Mouse (Mus musculus): ENCODE data around the gene Klhl40.

DNA sequence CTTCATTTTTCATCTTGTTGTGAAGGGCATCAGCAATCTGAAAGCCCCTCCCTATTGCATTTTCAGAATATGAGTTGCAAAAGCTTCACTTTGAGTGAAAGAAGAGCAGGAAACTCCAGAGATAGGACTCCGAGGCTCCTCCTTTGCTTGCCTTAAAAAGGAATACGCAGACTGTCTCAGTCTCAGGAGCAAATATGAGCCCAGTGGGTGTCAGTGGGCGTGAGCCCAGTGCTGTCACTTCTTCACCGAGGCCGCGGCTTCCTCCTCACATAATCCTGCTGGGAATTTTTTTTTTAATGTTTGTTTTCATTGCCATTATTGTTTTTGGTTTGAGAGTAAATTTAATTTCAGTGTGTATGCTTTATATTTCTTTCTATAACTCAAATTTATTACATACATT lies 36.9 kb upstream of the Klhl40 start:
- TF ChIP-seq CTCF (IDR thresholded peaks at IDR 0.05; ENCODE audit: extremely low read depth, insufficient read length, insufficient replicate concordance, low read depth, low read length) (no peak), POLR2A (IDR thresholded peaks at IDR 0.05; ENCODE audit: low read depth, low read length) (no peak)

All from small intestine, adult 2 months (tissue).